Mouse (Mus musculus): ENCODE results near the gene Nip7.

DNA sequence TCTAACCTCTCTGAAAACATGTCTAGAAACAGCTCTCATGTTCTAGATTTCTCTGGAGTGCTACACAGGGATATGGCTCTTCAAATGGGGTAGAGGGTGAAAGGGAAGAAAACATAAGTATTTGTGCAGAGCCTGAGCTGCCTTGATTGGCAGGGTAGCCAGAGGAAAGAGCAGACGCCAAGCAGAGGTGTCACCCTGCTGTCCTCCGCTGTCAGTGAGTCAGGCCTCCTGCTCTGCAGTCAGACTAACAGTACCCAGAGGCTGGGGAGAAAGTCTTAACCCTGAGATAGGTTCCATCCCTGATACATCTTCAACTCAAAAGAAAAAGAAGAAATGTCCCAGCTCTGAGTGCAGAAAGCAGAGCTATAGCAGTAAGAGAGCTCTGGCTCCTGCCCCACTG lies 44.0 kb upstream of the Nip7 start:
- TF ChIP-seq CTCF (IDR thresholded peaks at IDR 0.05; ENCODE audit: low read depth, low read length), result no peak
- TF ChIP-seq TAL1 (conservative IDR thresholded peaks at IDR 0.05; ENCODE audit: low read depth, low read length), result no peak
- TF ChIP-seq POLR2AphosphoS5 (IDR thresholded peaks at IDR 0.05; ENCODE audit: insufficient replicate concordance, low read depth, low read length), result no peak
